Mouse (Mus musculus): ENCODE measurements at regions not wholly inside any gene's neighbourhood (a gene's known extent, or its start where the extent isn't known, plus 50 kb on each side); places are given as distances from the start of the nearest gene placed in this dataset.

GRCm38 (mm10) chr7:68559440-68560343 is 189.3 kb downstream of the Arrdc4 start:
- no peak for DNase-seq
- no peak overlapping the region for H3K4me3 ChIP-seq
- TF ChIP-seq CTCF (IDR thresholded peaks at IDR 0.05): no peak
- intact Hi-C loops (cut with DNase I): no loop called here
- no peak overlapping the region for H3K27ac ChIP-seq

GRCm38 (mm10) chr7:68550330-68550729 is 198.7 kb downstream of the Arrdc4 start:
- H3K27ac ChIP-seq: no peak overlapping the region
- no peak for TF ChIP-seq CTCF (IDR thresholded peaks at IDR 0.05)
- H3K4me3 ChIP-seq: no peak overlapping the region
- DNase-seq: no peak
- intact Hi-C loops (cut with DNase I): no loop called here

GRCm38 (mm10) chr7:68548176-68548575 is 200.9 kb downstream of the Arrdc4 start:
- no peak for DNase-seq
- Histone ChIP-seq H3K4me3 (no peak overlapping the region), H3K27ac (no peak overlapping the region)
- TF ChIP-seq CTCF (IDR thresholded peaks at IDR 0.05): peak; percentile 30
- intact Hi-C loops (cut with DNase I): no loop called here

GRCm38 (mm10) chr7:68544136-68544535 is 204.9 kb downstream of the Arrdc4 start:
- intact Hi-C loops (cut with DNase I): no loop called here
- TF ChIP-seq CTCF (IDR thresholded peaks at IDR 0.05): no peak
- DNase-seq: no peak
- Histone ChIP-seq H3K4me3 (no peak overlapping the region), H3K27ac (no peak overlapping the region)

GRCm38 (mm10) chr7:68509096-68509495 is 235.5 kb downstream of the Fam169b start:
- intact Hi-C loops (cut with DNase I): no loop called here
- DNase-seq: no peak
- Histone ChIP-seq H3K4me3 (no peak overlapping the region), H3K27ac (no peak overlapping the region)
- TF ChIP-seq CTCF (IDR thresholded peaks at IDR 0.05): no peak

GRCm38 (mm10) chr7:68491143-68491810 is 217.6 kb downstream of the Fam169b start:
- no peak for DNase-seq
- no peak overlapping the region for H3K27ac ChIP-seq
- intact Hi-C loops (cut with DNase I): no loop called here
- no peak for TF ChIP-seq CTCF (IDR thresholded peaks at IDR 0.05)
- H3K4me3 ChIP-seq: no peak overlapping the region

GRCm38 (mm10) chr7:68486676-68487075 is 213.0 kb downstream of the Fam169b start:
- intact Hi-C loops (cut with DNase I): loop anchor here (10.0 kb wide), 1 partner anchor 442 kb away; no protein-coding TSS in a partner anchor
- DNase-seq: no peak
- H3K4me3 ChIP-seq: no peak overlapping the region
- H3K27ac ChIP-seq: no peak overlapping the region
- no peak for TF ChIP-seq CTCF (IDR thresholded peaks at IDR 0.05)

GRCm38 (mm10) chr7:68482553-68482952 is 208.9 kb downstream of the Fam169b start:
- H3K27ac ChIP-seq: no peak overlapping the region
- intact Hi-C loops (cut with DNase I): loop anchor here (10.0 kb wide), 1 partner anchor 438 kb away; no protein-coding TSS in a partner anchor
- H3K4me3 ChIP-seq: no peak overlapping the region
- no peak for TF ChIP-seq CTCF (IDR thresholded peaks at IDR 0.05)
- no peak for DNase-seq

GRCm38 (mm10) chr7:68480770-68481169 is 207.1 kb downstream of the Fam169b start:
- intact Hi-C loops (cut with DNase I): loop anchor here (1.0 to 10.0 kb wide), 2 partner anchors 106 to 436 kb away; no protein-coding TSS in a partner anchor
- H3K27ac ChIP-seq: no peak overlapping the region
- H3K4me3 ChIP-seq: no peak overlapping the region
- DNase-seq: peak; percentile 71
- TF ChIP-seq CTCF (IDR thresholded peaks at IDR 0.05): peak; percentile 78

GRCm38 (mm10) chr7:68480336-68480735 is 206.7 kb downstream of the Fam169b start:
- no peak for TF ChIP-seq CTCF (IDR thresholded peaks at IDR 0.05)
- Histone ChIP-seq H3K4me3 (no peak overlapping the region), H3K27ac (no peak overlapping the region)
- intact Hi-C loops (cut with DNase I): loop anchor here (1.0 to 10.0 kb wide), 2 partner anchors 106 to 436 kb away; no protein-coding TSS in a partner anchor
- no peak for DNase-seq

- TF ChIP-seq CTCF (IDR thresholded peaks at IDR 0.05): peak; percentile 13; the same call in 1 of the 2 replicates
- Histone ChIP-seq H3K27ac (no peak overlapping the region), H3K4me3 (no peak overlapping the region)
- no peak for DNase-seq
- intact Hi-C loops (cut with DNase I): no loop called here
Observed at GRCm38 (mm10) chr7:68478044-68478443, 204.4 kb downstream of the Fam169b start.

GRCm38 (mm10) chr7:68472800-68473199 is 199.2 kb downstream of the Fam169b start:
- intact Hi-C loops (cut with DNase I): no loop called here
- no peak overlapping the region for H3K4me3 ChIP-seq
- TF ChIP-seq CTCF (IDR thresholded peaks at IDR 0.05): no peak
- no peak for DNase-seq
- no peak overlapping the region for H3K27ac ChIP-seq

GRCm38 (mm10) chr7:68470983-68471382 is 197.3 kb downstream of the Fam169b start:
- TF ChIP-seq CTCF (IDR thresholded peaks at IDR 0.05): no peak
- DNase-seq: no peak
- H3K4me3 ChIP-seq: no peak overlapping the region
- intact Hi-C loops (cut with DNase I): no loop called here
- no peak overlapping the region for H3K27ac ChIP-seq

Measured in gastrocnemius, adult 2 months (tissue).